Mouse (Mus musculus) C2C12 (cell line): ENCODE results near the gene Myl7. TPM values are rescaled to one million over a fixed set of nuclear protein-coding genes. Genes with fewer than 3 reads are reported as not detected.
"Not testable (repeated sequence)": the region's sequence is repeated elsewhere in the genome, so short reads cannot be mapped to it uniquely, and the experiment has no call there.

Experiments
- H3K27me3 ChIP-seq: one replicate; pipeline ENCODE4 v1.6.1; 2011; ENCODE audit not compliant: control insufficient read depth, insufficient read depth, insufficient read length
- H3K36me3 ChIP-seq: one replicate; pipeline ENCODE4 v1.6.1; 2011; ENCODE audit not compliant: control insufficient read depth, insufficient read depth
- H3K4me3 ChIP-seq: one replicate; pipeline ENCODE4 v1.5.1; 2011; ENCODE audit warnings: mild to moderate bottlenecking, control low read depth; ENCODE audit not compliant: poor library complexity, insufficient read depth, severe bottlenecking
- H3K79me2 ChIP-seq: one replicate; pipeline ENCODE4 v1.6.1; 2011; ENCODE audit not compliant: control insufficient read depth, insufficient read depth
- H3K79me3 ChIP-seq: one replicate; pipeline ENCODE4 v1.6.1; 2011; ENCODE audit warnings: low read depth, control low read depth
- H3ac ChIP-seq: one replicate; pipeline ENCODE3; 2011; ENCODE audit warnings: low read depth; ENCODE audit not compliant: control insufficient read depth, insufficient read length
- CEBPB ChIP-seq: IDR thresholded peaks from one replicate; pipeline ENCODE4 v1.6.1; 2011; ENCODE audit warnings: low read depth, mild to moderate bottlenecking, control low read depth, moderate library complexity
- CTCF ChIP-seq: IDR thresholded peaks from one replicate; pipeline ENCODE4 v1.5.1; 2011; ENCODE audit not compliant: control insufficient read depth, insufficient read depth, insufficient read length
- FOSL1 ChIP-seq: IDR thresholded peaks from one replicate; pipeline ENCODE4 v1.8.0; 2011; ENCODE audit warnings: mild to moderate bottlenecking, low read length; ENCODE audit not compliant: poor library complexity, insufficient read depth, severe bottlenecking
- MAX ChIP-seq: IDR thresholded peaks from one replicate; pipeline ENCODE4 v1.6.1; 2011; ENCODE audit warnings: mild to moderate bottlenecking, control low read depth
- MYOD1 ChIP-seq: IDR thresholded peaks from one replicate; pipeline ENCODE4 v1.6.1; 2011; ENCODE audit warnings: low read depth; ENCODE audit not compliant: control insufficient read depth, insufficient read length
- MYOG ChIP-seq: IDR thresholded peaks from one replicate; pipeline ENCODE4 v1.6.1; 2011; ENCODE audit not compliant: control insufficient read depth, insufficient read length; ENCODE audit errors: extremely low read depth
- USF1 ChIP-seq: IDR thresholded peaks from one replicate; pipeline ENCODE4 v1.6.1; 2011; ENCODE audit warnings: low read depth, mild to moderate bottlenecking, control low read depth, moderate library complexity
- polyA plus RNA-seq: library from polyadenylated mRNA; unstranded; fragments of >200 nt; fragmentation: generic; extraction: Trizol; gene quantifications from one replicate; pipeline ENCODE4 v1.2.1, GENCODE M21; 2012; ENCODE audit warnings: missing spikeins

Gene Myl7
- polyA plus RNA-seq, 1 experiment, result not detected

- Histone ChIP-seq H3K79me2 (no peaks in the 10 kb centered on the region), H3K36me3 (no peaks in the 10 kb centered on the region)
- TF ChIP-seq CEBPB (no peak), FOSL1 (no peak), MAX (no peak), USF1 (no peak), MYOG (no peak), CTCF (no peak), MYOD1 (no peak)
Observed at GRCm38 (mm10) chr11:5892810-5893368, 5.7 kb downstream of the Myl7 start.

GRCm38 (mm10) chr11:5892151-5892591, 6.4 kb downstream of the Myl7 start:
- Histone ChIP-seq H3K79me2 (no peaks in the 10 kb centered on the region), H3ac (no peak overlapping the region), H3K79me3 (no peaks in the 10 kb centered on the region), H3K36me3 (no peaks in the 10 kb centered on the region), H3K27me3 (no peaks in the 10 kb centered on the region), H3K4me3 (no peak overlapping the region)
- TF ChIP-seq CTCF (no peak), MAX (no peak)

More at GRCm38 (mm10) chr11:5892810-5893368, 5.7 kb downstream of the Myl7 start:
- Histone ChIP-seq H3K27me3 (no peaks in the 10 kb centered on the region), H3K79me3 (no peaks in the 10 kb centered on the region), H3K4me3 (no peak overlapping the region), H3ac (no peak overlapping the region)

- H3ac ChIP-seq, H3K79me2 ChIP-seq, H3K27me3 ChIP-seq, H3K4me3 ChIP-seq, H3K36me3 ChIP-seq, H3K79me3 ChIP-seq: not testable (repeated sequence)
Observed at GRCm38 (mm10) chr11:5888563-5888962, 10.0 kb downstream of the Myl7 start.

GRCm38 (mm10) chr11:5887250-5887649, 11.3 kb downstream of the Myl7 start:
- Histone ChIP-seq H3K4me3 (no peak overlapping the region), H3K79me3 (no peaks in the 10 kb centered on the region), H3K27me3 (no peaks in the 10 kb centered on the region), H3K79me2 (no peaks in the 10 kb centered on the region), H3K36me3 (no peaks in the 10 kb centered on the region), H3ac (no peak overlapping the region)
- TF ChIP-seq CEBPB, result no peak
- no peak for TF ChIP-seq USF1
- TF ChIP-seq FOSL1, result no peak
- no peak for TF ChIP-seq MYOG
- TF ChIP-seq MAX, result no peak

- TF ChIP-seq USF1 (no peak), MYOG (no peak), CTCF (peak; percentile 70), MYOD1 (no peak)
- Histone ChIP-seq H3ac (no peak overlapping the region), H3K36me3 (no peaks in the 10 kb centered on the region), H3K79me3 (no peaks in the 10 kb centered on the region), H3K4me3 (no peak overlapping the region), H3K27me3 (no peaks in the 10 kb centered on the region), H3K79me2 (no peaks in the 10 kb centered on the region)
Observed at GRCm38 (mm10) chr11:5886187-5886586, 12.4 kb downstream of the Myl7 start.

GRCm38 (mm10) chr11:5882518-5882917, 16.1 kb downstream of the Myl7 start:
- no peak for TF ChIP-seq USF1
- no peak for TF ChIP-seq CEBPB
- TF ChIP-seq FOSL1, result no peak
- no peak for TF ChIP-seq MYOG
- TF ChIP-seq CTCF, result no peak
- TF ChIP-seq MAX, result no peak
- TF ChIP-seq MYOD1, result no peak
- H3ac ChIP-seq, result no peak overlapping the region
- peaks cover 3% of the 10 kb centered on the region for H3K79me2 ChIP-seq
- no peaks in the 10 kb centered on the region for H3K36me3 ChIP-seq
- H3K79me3 ChIP-seq, result no peaks in the 10 kb centered on the region
- H3K27me3 ChIP-seq, result no peaks in the 10 kb centered on the region
- H3K4me3 ChIP-seq, result no peak overlapping the region
